Mouse (Mus musculus) layer of hippocampus, adult 11-12 months (tissue): Measurements from ENCODE around the gene Mindy3.
A peak's percentile ranks its signal among the peaks of the same experiment; 100 is the strongest.
"Not testable (repeated sequence)": the region's sequence is repeated elsewhere in the genome, so short reads cannot be mapped to it uniquely, and the experiment has no call there.

Source experiments
- DNase-seq: peaks from one replicate; pipeline ENCODE4 v3.0.0; 2022; ENCODE audit warnings: low spot score

Gene Mindy3

GRCm38 (mm10) chr2:12419262-12419655 is at the start of gene Mindy3:
Mindy3 (minus strand) TSS chr2:12419470.
- DNase-seq: peak; percentile 88

- no peak for DNase-seq
Measured at GRCm38 (mm10) chr2:12459732-12460131, 40.5 kb upstream of the Mindy3 start.

GRCm38 (mm10) chr2:12450108-12450507 is 30.8 kb upstream of the Mindy3 start:
- DNase-seq: no peak

- DNase-seq: no peak
Measured at GRCm38 (mm10) chr2:12440120-12440519, 20.9 kb upstream of the Mindy3 start.

GRCm38 (mm10) chr2:12439543-12439942 is 20.3 kb upstream of the Mindy3 start:
- no peak for DNase-seq

- peak; percentile 19 for DNase-seq
Measured at GRCm38 (mm10) chr2:12438181-12438580, 18.9 kb upstream of the Mindy3 start.

GRCm38 (mm10) chr2:12432055-12432454 is 12.8 kb upstream of the Mindy3 start:
- no peak for DNase-seq

- no peak for DNase-seq
Measured at GRCm38 (mm10) chr2:12424374-12424773, 5.1 kb upstream of the Mindy3 start.

GRCm38 (mm10) chr2:12423426-12423825 is 4.2 kb upstream of the Mindy3 start:
- DNase-seq: not testable (repeated sequence)

GRCm38 (mm10) chr2:12418534-12419261 is 572 bp downstream of the Mindy3 start:
- DNase-seq: peak; percentile 24

- no peak for DNase-seq
Measured at GRCm38 (mm10) chr2:12418121-12418520, 1.1 kb downstream of the Mindy3 start.

- DNase-seq: no peak
Measured at GRCm38 (mm10) chr2:12412309-12412708, 7.0 kb downstream of the Mindy3 start.

GRCm38 (mm10) chr2:12411129-12411528 is 8.1 kb downstream of the Mindy3 start:
- DNase-seq: no peak

- no peak for DNase-seq
Measured at GRCm38 (mm10) chr2:12406737-12407136, 12.5 kb downstream of the Mindy3 start.

- no peak for DNase-seq
Measured at GRCm38 (mm10) chr2:12402469-12402868, 16.8 kb downstream of the Mindy3 start.

- no peak for DNase-seq
Measured at GRCm38 (mm10) chr2:12401137-12401536, 18.1 kb downstream of the Mindy3 start.

GRCm38 (mm10) chr2:12389028-12389427 is 30.2 kb downstream of the Mindy3 start:
- peak; percentile 82 for DNase-seq

GRCm38 (mm10) chr2:12388569-12388968 is 30.7 kb downstream of the Mindy3 start:
- no peak for DNase-seq

- DNase-seq: no peak
Measured at GRCm38 (mm10) chr2:12384389-12384788, 34.9 kb downstream of the Mindy3 start.

- no peak for DNase-seq
Measured at GRCm38 (mm10) chr2:12382650-12383049, 36.6 kb downstream of the Mindy3 start.

- no peak for DNase-seq
Measured at GRCm38 (mm10) chr2:12380233-12380632, 39.0 kb downstream of the Mindy3 start.

- no peak for DNase-seq
Measured at GRCm38 (mm10) chr2:12378591-12378990, 40.7 kb downstream of the Mindy3 start.

- DNase-seq: no peak
Measured at GRCm38 (mm10) chr2:12377024-12377423, 42.2 kb downstream of the Mindy3 start.

GRCm38 (mm10) chr2:12372883-12373282 is 46.4 kb downstream of the Mindy3 start:
- DNase-seq: no peak
